Mouse (Mus musculus) lung, adult 2 months (tissue): ENCODE data around the gene Cep72.

Source experiments
- CTCF ChIP-seq: fragments of 200-500 bp; IDR thresholded peaks from 2 replicates; pipeline ENCODE4 v1.5.1; 2011; ENCODE audit warnings: mild to moderate bottlenecking, low read length, control low read depth; ENCODE audit not compliant: insufficient read depth
- POLR2A ChIP-seq: fragments of 200-500 bp; IDR thresholded peaks from 2 replicates; pipeline ENCODE4 v1.6.1; 2011; ENCODE audit warnings: low read depth, mild to moderate bottlenecking, control low read depth, low read length, borderline replicate concordance; ENCODE audit errors: extremely low read depth

- no peak for TF ChIP-seq CTCF
- TF ChIP-seq POLR2A, result no peak
Observed at GRCm38 (mm10) chr13:74001492-74001891, 60.6 kb downstream of the Cep72 start.
